Mouse (Mus musculus): ENCODE results near the gene Faf1. TPM values are rescaled to one million over a fixed set of nuclear protein-coding genes. Genes with fewer than 3 reads are reported as not detected.

Faf1 gene
- total and polyA plus RNA-seq, 2 experiments from 2014 or later: 33.3 to 55.2 TPM

DNA sequence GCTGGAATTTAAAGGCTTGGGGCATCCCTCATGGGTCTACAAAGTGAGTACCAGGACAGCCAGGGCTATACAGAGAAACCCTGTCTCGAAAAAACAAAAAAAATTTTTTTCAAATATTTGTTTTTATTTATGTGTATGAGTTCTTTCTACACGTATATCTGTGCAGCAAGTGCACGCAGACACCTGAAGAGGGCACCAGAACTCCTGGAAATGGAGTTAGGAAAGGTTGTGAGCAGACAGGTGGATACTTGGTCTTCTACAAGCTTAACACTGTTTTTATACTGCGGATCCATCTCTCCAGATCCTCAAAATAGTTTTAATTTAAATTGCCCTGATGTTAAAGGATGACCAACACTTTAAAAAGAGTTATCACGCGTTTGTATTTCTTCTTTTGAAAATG, 312.8 kb downstream of the Faf1 start:
- H3K4me2 ChIP-seq (ENCODE audit: low read depth): no peak overlapping the region
- H3K4me3 ChIP-seq (ENCODE audit: low read depth, low read length): no peak overlapping the region
- no peaks in the 10 kb centered on the region for H3K9me3 ChIP-seq (ENCODE audit: low read length)
- peaks cover 23% of the 10 kb centered on the region for H3K27me3 ChIP-seq (ENCODE audit: insufficient read depth, low read length)
- TF ChIP-seq CTCF (IDR thresholded peaks at IDR 0.05; ENCODE audit: low read depth): no peak
- H3K27ac ChIP-seq (ENCODE audit: low read depth, low read length): no peak overlapping the region
- no peaks in the 10 kb centered on the region for H3K4me1 ChIP-seq (ENCODE audit: insufficient read depth)
- no peaks in the 10 kb centered on the region for H3K36me3 ChIP-seq (ENCODE audit: insufficient read depth)
- no peak overlapping the region for H3K9ac ChIP-seq
- no peak for ATAC-seq
- 54% methylated on average over 6 of the region's 6 CpGs for WGBS
- no peak for DNase-seq

DNA sequence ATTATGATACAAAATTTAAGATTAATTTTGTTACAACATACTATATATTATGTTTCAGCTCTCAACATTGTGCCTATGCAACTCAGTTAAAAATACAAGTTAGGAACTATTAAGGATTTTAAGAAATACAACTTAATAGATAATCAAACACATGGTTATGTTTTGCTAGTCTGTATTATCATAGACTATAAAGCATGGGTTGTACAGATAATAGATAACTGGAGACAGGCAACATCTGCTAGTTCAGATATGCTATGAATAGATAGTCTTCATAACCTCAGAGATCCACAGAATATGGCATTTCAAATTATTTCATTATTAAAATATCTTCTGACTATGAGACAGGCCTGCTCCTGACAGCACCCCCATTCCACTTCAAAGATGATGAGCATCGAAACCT, 329.7 kb downstream of the Faf1 start:
- Histone ChIP-seq H3K9me3 (ENCODE audit: low read length) (no peaks in the 10 kb centered on the region), H3K4me2 (ENCODE audit: low read depth) (no peak overlapping the region), H3K4me1 (ENCODE audit: insufficient read depth) (no peaks in the 10 kb centered on the region), H3K36me3 (ENCODE audit: insufficient read depth) (no peaks in the 10 kb centered on the region), H3K27ac (ENCODE audit: low read depth, low read length) (no peak overlapping the region), H3K4me3 (ENCODE audit: low read depth, low read length) (no peak overlapping the region), H3K9ac (no peak overlapping the region), H3K27me3 (ENCODE audit: insufficient read depth, low read length) (no peaks in the 10 kb centered on the region)
- TF ChIP-seq CTCF (IDR thresholded peaks at IDR 0.05; ENCODE audit: low read depth): no peak
- WGBS: 98% methylated on average over 1 of the region's 1 CpGs
- no peak for DNase-seq
- ATAC-seq: no peak

Other genes with a start within 250 kb of the Faf1 start
- 161 and 167 TPM in 2 replicates for gene Rnf11, start 191.9 kb upstream of the Faf1 start, total RNA-seq (2014; rRNA removed)
- gene Rnf11, start 191.9 kb upstream of the Faf1 start, polyA plus RNA-seq (2015; fragmentation: Nextera tagmentation; extraction: Ambion mirVana): 68.7 and 84.0 TPM in 2 replicates
- 0.29 TPM in 1 of 2 replicates, not detected in the other for gene 4930522H14Rik, start 145.3 kb upstream of the Faf1 start, total RNA-seq (2014; rRNA removed)
- not detected in 2 replicates for gene 4930522H14Rik, start 145.3 kb upstream of the Faf1 start, polyA plus RNA-seq (2015; fragmentation: Nextera tagmentation; extraction: Ambion mirVana)
- gene Cdkn2c, start 9.4 kb upstream of the Faf1 start, total RNA-seq (2014; rRNA removed): 10.8 and 13.4 TPM in 2 replicates
- gene Cdkn2c, start 9.4 kb upstream of the Faf1 start, polyA plus RNA-seq (2015; fragmentation: Nextera tagmentation; extraction: Ambion mirVana): 5.6 and 6.4 TPM in 2 replicates

All from forebrain, postnatal 0 days (tissue).